Mouse (Mus musculus) lung, postnatal 10 days (tissue): Measurements from ENCODE around the gene Eif4a3.
A peak's percentile ranks its signal among the peaks of the same experiment; 100 is the strongest.

Experiments used
- DNase-seq: peaks from one replicate; pipeline ENCODE4 v3.0.0; 2021

The Eif4a3 gene

DNA sequence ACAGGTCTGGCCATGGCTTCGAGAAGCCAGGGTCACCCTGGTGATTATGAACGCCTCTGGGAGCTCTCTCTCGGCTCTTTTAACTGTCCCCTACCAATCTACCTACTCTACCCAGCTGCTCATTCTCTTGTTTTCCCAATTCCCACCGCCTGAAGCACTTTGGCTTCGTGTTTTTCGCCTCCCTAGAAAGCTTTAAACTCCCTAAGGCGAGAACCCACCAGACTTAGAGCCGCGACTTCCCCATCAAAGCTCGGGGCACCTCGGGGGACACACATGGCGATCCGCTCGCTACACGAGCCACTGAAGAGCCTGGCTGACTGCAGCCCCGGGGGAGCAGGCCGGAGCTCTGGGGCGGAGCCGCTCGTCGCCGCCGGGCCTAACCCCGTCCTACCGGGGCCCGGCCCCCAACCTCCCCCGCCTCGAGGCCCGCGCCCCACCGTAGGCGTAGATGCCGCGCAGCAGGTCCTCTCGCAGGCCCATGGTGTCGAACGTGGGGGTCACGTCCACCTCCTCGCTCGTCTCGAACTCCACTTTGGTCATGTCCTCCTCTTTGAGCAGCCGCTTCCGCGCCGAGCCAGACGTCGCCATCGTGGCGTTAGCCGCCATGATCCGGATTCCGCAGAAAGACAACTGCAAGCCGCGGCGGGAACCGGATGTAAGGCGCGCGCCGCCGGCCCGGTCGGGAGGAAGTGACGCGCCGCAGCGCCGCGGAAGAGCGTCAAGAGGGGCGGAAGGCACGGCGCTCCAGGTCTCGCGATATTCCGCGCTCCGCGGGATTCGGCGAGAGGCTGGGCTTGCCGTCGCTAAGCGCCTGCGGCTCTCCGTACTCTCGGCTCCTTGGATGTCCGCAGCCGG is at the start of gene Eif4a3:
Gene Eif4a3 (minus strand): TSS at position 699 of the 855 bp plus-strand sequence.
- peak; percentile 96 for DNase-seq

DNA sequence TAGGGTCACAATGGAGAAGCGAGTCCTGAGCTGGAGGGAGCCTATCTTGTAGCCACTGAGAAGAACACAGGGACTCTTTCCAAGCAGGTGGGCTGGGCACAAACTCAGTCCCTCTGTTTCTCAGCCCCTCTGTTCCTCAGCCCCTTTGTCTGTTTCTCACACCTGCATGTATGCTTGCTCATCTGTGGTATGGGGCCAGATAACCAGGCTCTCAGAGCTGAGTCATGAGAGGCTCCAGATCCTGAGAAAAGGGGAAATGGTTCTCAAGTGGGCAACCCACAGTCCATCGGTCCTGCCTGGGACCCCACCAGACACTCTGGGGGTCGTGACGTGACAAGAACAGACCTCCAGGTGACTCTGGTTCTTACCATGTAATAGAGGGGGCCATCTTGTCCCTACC is 47.2 kb upstream of the Eif4a3 start:
- DNase-seq: no peak

DNA sequence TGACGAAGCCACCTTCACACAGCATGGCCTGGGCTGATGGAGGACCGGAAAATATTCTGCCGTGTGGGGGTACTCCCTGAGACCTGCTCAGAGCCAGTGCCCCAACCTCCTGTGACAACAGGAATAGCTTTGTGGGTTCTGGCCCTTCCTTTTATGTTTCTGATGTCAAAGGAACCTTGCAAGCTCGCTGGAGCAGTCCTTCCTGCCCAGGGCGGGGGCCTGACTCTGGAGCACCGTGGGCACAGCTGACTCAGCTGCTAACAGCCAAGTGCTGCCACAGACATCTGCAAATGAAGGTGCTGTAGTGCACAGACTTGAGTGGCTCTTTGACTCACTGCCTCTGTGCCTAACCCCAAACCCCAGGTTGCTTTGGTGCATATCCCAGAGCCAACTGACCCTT is 45.0 kb upstream of the Eif4a3 start:
- DNase-seq: no peak

DNA sequence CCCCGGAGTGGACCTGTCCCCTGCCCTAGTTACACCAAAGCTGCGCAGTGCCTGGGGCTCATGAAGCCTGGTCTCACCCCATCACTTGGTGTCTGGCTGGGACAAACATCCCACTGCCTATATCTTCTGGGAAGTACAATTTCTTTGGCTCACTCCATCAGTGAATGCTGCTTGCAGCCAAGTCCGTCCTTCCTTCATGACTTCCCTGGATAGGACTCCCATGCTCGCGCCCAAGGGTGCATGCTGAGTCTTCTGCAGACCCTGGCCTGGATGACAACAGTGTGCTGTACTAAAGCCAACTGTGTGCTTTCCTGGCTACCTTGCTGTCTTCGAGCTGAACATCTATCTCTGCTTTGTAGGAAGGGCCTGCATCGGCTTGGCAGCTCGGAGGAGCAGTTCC is 44.3 kb upstream of the Eif4a3 start:
- peak; percentile 50 for DNase-seq

DNA sequence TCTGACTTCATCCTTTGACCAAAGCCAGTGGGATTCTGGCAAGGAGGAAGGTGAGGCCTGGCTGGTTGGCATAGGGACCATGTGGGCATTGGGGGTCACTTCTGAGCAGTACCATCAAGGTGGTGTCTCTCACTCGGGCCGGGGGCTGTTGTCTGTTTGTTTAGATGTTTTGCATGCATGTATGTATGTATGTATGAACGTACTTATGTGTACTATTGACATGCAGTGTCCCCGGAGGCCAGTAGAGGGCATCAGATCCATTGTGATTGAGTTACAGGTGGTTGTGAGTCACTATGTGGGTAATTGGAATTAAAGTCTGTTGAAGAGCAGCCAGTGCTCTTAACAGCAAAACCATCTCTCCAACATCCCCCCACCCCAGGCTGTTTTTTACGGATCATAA is 39.7 kb upstream of the Eif4a3 start:
- DNase-seq: peak; percentile 80

DNA sequence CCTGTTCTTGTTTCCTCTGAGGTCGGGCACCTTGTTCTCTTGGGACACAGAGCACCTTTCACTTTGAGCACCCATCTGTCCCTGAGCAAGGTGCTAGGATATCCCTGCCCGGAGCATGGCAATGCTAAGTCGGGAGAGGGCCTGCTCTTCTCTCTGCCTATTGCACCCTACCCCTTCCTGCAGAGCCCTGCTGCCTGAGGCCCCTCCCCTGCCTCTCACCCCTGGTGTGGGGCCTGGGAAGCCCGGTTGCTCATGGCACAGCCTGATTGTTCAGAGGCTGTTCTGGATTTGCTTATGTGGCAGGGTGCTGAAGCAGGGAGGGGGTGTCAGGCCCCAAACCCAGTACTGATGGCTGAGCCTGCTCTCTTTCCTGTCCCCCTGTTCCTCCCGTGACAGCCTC is 39.3 kb upstream of the Eif4a3 start:
- DNase-seq: no peak

- no peak for DNase-seq
These were observed 38.6 kb upstream of the Eif4a3 start for GRCm38 (mm10) chr11:119338271-119339059.

DNA sequence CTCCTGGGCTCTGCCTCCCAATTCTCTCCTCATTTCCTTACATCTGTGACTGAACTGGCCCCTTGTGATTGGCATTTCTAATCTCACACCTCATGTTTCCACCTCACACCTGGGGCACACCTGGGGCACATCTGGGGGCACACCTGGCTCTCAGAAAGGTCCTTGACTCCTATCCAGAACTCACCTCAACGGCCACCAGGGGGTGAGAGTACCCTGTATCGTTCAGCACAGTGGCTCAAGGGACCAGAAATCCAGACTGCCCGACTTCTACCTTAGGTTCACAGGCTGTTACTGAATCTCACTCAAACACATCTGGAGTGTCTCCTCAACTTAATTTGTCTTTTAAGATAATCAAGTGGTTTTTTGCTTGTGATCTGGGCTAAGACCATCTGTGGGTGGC is 32.1 kb upstream of the Eif4a3 start:
- no peak for DNase-seq

GRCm38 (mm10) chr11:119330592-119330991 is 30.7 kb upstream of the Eif4a3 start:
- DNase-seq: no peak

DNA sequence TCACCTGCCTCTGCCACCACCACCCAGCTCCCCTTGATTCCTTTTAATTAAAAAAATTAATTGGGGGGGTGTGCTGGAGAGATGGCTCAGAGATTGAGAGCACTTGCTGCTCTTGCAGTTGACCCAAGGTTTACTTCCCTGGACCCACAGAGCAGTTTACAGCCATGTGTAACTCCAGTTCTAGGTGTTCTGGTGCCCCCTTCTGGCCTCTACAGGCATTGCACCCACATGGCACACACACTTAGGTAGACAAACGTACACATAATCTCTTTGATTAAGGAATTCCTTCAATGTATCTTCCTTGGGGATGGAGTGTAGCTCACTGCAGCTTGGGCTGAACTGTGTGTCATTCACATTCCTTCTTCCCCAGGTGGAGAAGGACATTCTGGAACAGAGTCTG is 25.2 kb upstream of the Eif4a3 start:
- no peak for DNase-seq

- no peak for DNase-seq
These were observed 22.6 kb upstream of the Eif4a3 start for GRCm38 (mm10) chr11:119322521-119322920.

DNA sequence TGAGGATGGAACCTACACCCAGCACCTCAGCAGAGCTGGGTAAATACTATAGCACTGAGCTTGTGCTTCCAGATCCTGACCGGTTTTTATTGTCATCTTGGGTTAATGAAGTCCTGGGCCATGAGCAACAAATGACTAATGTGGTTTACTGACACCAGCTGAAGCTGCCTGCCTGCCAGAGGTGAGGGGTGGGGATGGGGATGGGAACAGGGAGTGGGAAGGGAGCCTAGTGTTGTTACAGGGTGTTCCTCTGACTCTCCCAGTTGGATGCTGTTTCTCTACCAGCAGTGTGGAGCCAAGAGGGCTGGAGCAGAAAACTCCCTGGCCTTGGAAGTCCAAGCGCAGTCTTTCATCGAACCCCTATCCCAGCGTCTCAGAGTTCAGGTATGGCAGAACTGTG is 16.8 kb upstream of the Eif4a3 start:
- no peak for DNase-seq

DNA sequence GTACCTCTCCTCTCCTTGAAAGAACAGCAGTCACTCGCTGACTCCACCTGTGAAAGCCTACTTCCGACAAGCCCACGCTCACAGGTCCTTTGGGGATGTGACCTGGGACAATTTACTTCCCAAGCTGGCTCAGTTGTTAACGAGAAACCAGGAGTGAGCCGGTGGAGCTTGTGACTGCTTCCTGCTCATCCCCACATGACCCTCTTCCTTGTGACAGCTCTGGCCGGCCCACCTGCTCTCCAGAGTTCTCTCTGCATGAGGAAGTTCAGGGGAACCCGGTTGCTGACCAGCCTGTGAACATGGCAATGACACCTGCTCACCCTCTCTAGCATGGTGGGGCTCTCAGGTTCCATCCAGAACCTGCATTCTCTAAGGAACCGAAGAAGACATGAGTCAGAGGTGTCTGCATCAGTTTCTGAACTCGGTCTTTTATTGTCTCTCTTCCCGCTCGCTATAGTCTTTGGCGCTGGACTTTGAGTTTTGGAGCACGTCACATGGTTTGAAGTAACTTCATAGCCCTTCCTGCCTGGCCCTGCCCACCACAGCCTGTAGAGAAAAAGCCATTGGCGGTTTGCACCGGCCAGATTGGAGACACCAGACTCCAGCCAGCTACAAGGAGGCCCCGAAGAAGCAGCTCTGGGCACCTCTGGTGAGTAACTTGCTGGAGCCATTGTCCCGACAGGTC is 14.5 kb upstream of the Eif4a3 start:
- no peak for DNase-seq

DNA sequence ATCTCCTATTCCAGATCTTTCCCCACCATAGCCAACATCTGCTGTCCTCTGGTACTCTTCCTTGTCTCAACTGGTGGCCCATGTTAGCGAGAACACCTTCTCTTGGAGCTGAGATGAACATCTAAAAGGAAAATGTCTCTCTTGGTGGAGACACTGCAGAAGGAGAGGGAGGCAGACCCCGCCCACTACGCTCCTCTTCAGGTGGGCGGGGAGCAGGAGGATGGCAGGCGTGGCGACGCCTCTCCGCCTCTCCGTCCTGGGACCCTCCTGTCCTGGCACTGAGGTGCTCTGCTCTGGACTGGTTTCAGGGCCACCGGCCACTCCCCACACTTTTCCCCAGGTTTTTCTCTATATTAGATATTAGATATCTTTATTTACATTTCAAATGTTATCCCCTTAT is 10.7 kb upstream of the Eif4a3 start:
- DNase-seq: no peak

DNA sequence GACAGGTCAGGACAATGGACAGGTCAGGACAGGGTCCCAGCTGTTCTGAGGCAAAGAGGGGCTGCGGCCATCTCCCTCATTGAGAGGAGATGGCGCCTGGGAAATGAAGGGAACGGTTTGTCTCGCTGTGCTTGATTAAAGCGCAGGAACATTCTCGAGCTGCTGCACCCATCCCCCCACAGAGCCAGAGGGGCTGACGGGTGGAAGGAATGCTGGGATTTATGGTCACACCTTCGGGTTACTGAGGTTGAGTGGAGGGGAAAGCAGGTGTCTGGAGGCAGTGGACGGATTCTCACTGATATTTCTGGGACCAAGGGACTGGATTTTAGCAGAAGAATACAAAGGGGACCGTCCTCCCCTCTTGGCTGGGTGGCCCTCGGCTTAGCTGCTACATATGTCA is 8.0 kb upstream of the Eif4a3 start:
- DNase-seq: peak; percentile 76

DNA sequence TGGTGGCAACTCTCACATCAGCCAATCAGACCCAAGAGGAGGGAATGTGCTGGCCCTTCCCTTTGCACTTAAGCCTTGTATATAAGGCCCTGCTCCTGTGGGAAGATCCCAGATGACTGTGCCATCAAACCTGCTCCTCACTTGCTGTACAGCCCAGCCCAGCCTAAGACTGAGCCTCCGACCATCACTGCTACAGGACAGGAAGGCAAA is 7.7 kb upstream of the Eif4a3 start, which contains the start of gene Card14:
Gene Card14 (plus strand): TSS at position 111 of the 210 bp plus-strand sequence.
- no peak for DNase-seq

- no peak for DNase-seq
These were observed 7.1 kb upstream of the Eif4a3 start for GRCm38 (mm10) chr11:119306762-119307657.

DNA sequence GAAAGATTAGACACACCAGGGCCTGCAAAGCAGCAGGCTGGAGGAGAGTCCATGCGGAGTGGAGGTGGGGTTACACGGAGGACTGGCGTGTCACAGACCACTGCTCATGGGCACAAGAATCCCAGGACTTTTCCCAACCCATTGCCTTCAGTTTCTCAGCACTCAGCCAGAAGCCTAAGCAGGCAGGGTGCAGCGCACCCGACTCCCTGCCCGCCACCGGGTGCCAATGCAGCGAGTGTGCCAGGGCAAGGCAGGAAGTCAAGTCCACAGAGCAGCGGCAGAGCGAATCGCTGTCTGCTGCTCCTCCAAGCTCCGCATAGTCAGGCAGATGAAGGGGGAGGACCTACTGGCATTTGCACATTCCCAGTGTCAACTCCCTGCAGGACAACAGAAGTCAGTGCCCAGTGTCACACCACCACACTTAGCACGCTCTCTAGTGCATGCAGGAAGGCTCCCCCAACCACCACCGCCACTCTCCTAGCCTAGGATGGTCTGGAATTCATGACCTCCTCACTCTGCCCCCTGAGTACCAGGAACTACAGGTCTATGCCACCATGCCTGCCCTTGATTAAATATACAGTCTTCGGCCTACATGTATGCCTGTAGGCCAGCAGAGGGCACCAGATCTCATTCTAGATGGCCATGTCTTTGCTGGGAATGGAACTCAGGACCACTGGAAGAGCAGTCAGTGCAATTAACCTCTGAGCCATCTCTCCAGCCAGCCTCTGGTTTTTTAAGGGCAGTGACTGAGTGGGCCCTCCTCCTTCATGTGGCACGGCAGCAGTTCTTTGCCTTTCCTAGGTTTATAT is 5.2 kb upstream of the Eif4a3 start:
- DNase-seq: peak; percentile 60

DNA sequence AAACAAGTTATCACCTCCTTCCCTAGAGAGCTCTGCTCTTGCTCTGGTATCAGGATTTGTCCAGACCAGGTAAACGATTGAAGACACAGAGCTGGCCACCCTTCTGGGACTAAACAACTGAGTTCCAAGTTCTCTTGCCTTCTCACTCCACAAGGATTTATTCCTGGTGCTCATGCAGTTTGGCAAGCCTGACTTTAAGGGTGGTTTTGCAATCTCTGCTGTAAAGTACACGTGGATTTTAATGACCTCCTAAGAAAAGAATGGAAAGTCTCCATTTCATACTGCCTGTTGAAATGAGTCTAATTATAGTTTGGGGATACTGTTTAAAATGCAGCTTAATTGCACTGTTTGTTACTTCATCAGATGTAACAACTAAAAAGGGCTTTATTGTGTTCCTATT is 1.1 kb upstream of the Eif4a3 start:
- DNase-seq: no peak

DNA sequence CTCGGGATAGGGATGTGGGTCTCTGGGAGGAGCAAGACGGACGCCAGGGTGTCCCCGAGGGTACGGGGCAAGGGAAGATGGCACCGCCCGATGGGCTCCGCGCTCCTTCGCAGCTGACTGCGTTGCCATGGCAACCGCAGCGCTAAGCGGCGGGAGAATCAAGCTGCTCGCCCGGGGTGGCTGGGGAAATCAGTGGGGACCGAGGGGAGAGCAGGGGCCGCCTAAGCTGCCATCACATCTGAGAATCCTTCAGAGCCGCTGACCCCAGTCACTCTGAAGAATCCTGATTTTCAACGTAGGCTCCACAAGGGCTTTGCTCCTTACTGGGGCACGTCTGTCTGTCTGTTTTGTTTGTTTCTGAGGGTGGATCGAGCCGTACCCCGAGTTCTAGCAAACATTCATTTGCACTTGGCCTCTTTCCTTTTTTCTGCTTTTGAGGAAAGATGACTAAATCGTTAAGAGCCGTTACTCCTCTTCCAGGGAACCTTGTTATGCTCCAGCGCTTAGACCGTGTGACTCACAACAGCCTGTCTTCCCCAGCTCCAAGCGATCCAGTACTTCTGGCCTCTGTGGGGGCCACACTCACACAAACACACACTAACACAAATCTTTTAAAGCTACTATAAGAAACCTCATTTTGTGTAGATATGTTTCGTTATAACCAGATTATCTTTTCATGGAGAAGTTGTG is 502 bp upstream of the Eif4a3 start:
- DNase-seq: no peak

- no peak for DNase-seq
These were observed 972 bp downstream of the Eif4a3 start for GRCm38 (mm10) chr11:119298917-119299316.
